Mouse (Mus musculus) right cerebral cortex, postnatal 10 days (tissue): ENCODE measurements around the gene Gm28043.
"Not testable (repeated sequence)": the region's sequence is repeated elsewhere in the genome, so short reads cannot be mapped to it uniquely, and the experiment has no call there.

Experiments used
- DNase-seq, 2 experiments: peaks; one replicate each; pipeline ENCODE4 v3.0.0; 2021; ENCODE audit warnings: low spot score in 2 of 2

Gm28043 gene

DNA sequence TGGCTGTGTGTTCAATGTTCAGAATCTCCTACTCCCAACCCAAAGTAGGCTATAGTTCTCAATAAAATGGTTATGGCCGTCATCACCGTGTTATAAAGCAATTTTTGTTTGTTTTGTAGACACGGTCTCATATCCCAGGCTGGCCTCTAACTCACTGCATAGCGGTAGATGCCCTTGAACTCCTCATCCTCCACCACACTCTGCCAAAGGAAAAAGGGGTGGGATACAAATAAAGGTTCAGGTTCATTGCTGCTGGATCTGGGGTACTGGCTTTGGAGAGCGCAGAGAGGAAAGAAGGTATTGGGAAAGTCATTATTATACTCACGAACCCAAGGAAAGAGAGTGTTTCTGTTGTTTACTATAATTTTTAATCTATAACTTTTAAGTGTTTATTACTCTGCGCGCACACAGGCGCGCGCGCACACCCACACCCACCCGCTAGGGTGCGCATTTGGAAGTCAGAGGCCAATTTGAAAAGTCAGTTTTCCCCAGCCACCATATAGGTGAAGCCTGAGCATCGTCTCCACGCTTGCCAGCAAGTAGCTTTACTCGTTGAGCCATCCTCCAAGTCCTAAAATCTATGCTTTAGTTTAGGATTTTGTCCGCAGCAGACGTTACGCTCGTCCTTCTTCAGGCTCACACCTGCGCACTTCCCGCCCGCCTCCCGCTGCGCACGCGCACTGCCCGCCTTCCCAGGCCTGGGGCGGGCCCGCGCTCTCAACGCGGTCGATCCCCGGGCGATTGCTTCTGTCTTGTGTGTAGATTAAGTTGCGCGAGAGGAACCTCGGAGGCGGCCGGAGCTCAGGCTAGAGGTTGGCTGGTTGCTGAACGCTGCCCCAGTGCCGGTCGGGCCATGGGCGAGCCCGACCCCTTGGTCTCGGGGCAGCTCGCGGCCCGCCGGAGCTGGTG is at the start of gene Gm28043, which contains the start of gene Rnf8:
Gene Gm28043, plus strand, starts transcription at position 762 of the 909 bp plus-strand sequence.
Gene Rnf8, plus strand, starts transcription at position 676 of the 909 bp plus-strand sequence.
- DNase-seq = peak; percentile 96 to 97

DNA sequence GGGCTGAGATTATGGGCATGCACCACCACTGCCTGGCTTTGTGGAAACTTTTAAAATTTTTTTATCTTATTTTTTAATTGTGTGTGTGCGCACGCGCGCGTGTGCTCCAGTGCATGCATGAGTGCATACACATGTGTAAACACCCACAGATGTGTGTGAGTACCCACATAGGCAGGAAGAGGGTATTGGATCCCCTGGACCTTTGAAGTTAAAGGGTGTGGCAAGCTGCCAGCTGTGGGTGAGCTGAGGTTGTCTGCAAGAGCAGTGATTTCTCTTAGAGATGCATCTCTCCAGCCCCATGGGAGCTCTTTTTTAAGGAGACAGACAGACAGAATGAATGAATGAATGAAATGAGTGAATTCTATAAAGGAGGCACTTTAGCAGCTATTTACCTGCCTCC is 49.2 kb upstream of the Gm28043 start:
- no peak for DNase-seq

DNA sequence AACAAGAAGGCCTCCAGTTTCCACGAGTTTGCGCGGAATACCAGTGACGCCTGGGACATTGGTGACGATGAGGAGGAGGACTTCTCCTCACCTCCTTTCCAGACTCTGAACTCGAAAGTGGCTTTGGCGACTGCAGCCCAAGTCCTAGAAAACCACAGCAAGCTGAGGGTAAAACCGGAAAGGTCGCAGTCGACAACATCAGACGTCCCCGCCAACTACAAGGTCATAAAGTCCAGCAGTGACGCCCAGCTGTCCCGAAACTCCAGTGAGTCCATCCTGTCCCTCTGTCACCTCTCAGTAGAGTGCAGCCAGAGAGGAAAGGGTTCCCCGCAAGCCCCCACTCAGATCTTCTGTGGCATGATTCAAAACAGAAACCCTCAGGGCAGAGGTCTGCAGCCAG is 46.2 kb upstream of the Gm28043 start:
- no peak for DNase-seq

DNA sequence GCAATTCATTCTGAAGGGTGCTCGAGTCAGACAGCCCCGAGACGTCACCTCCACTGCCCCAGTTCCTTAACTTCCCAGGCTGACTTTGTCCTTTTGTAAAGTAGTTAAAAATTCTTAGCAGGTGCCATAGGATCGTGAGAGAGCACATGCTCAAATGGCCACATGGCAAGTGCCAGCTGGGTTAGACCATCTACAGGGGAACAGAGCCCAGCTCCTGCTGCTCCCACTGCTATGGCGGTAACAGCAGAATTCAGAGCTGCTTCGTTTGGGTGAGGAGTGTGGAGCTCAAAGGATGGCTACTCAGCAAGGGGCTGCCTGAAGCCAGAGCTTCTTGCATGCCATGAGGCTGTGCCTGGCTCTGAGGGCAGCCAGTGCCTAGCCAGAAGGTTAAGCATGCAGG is 44.8 kb upstream of the Gm28043 start:
- no peak for DNase-seq

DNA sequence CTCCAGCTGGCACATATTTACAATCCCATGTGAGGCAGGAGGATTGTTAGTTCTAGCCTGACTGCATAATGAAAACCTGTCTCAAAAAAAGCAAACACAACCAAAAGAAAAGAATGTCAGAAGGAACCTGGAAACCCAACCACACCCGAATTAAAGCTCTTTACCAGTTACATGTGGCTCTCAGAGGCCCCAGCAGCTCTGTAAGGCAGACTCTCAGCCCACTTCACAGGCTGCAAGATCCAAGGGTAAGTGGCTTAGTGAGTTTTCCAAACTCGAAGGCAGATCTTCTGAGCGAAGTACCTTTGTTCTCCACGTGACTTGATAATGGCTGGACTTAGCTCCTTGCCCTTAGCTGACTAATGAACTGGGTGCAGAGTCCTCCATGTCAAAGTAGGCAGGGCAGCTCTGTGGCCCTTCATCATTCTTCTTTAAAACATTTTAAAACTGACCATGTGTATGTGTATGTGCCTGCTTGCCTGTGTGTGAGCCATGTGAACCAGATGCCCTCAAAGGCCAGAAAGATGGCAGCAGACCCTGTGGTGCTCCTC is 35.0 kb upstream of the Gm28043 start:
- no peak for DNase-seq

DNA sequence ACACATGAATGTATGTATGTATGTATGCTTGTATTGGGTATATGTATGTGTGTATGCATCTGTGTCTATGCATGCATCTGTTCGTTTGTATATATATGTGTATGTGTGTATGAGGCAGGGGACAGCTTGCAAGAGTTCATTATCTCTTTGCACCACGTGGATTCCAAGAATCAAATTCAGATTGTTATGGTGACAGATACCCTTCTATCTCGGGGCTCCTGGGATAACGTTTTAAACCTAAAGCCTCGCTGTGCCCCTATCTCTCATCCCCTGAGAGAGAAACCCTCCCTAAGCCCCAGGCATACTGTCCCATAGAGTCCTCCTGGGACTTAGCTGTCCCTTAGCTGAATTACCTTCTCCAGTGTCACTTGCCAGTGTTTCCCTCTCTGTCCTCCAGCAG is 31.1 kb upstream of the Gm28043 start:
- no peak for DNase-seq

DNA sequence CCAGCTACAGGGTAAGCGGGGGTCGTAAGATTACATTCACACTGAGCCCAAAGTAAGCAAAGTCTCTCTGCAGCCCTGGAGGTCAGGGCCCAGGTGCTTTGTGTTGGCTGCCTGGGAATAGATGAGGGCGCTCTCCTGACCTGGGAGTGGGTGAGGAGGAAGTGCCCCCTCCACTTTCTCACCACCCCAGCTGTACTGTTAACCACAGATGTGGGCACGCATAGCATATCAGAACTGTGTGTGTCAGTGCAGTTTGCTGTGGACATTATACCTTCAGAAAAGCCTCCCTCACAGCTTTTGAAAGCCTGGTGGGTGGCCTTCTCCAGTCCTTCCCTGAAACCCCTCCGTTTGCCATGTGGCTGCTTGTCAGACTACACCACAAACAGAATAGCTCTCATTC is 30.4 kb upstream of the Gm28043 start:
- no peak for DNase-seq

DNA sequence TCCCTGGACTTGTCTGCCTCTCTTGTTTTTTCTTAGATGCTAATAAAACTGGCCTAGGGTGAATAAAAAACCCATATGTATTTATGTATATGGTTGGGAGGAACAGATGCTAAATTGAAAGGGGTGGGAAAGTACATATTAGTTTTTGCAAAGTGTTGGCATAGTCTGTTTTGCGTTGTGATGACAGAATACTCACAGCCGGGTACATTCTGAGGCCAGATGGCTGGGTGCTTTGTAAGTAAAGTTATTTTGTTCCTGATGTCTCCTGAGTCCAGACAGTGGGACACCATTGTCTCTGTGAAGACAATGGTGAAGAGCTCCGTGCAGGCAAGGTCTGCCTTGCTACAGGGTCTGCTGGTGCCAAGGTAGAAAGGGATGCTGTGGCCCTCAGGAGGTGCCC is 29.9 kb upstream of the Gm28043 start:
- no peak for DNase-seq

DNA sequence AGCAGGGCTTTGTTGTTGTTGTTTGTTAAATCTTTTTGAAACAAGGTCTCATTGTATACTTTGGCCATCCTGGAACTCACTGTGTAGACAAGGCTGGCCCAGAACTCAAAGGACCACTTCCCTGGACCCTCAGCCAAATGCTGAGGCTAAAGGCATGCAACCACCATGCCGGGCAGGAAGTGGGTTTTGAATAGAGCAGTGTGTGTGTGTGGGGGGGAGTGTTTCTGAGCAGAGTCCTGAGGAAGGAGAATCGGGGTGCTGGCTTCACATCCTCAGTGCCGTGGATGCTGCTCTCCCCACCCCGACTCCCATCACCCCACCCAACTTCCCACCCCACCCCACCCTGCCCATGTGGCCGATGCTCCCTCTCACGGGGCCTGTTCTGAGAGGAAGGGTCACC is 29.2 kb upstream of the Gm28043 start:
- no peak for DNase-seq

DNA sequence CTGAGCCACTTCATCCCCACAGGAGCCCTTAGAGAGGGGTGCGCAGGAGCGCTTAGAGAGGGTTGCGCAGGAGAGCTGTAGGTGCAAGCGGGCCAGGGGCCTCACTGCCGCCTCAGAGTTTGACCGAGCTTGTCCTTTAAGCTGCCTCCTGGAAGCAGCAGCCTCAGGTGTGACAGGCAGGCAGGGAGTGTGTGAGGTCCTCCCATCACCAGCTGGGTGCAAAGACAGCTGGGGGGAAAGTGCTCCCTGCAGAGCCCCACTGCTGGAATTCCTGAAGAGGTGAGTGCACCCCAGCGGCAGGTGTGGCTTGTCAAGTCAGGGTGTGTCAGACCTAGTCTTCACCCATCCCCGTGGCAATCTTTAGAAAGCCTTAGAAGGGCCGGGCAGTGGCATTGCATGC is 27.8 kb upstream of the Gm28043 start:
- DNase-seq = no peak

DNA sequence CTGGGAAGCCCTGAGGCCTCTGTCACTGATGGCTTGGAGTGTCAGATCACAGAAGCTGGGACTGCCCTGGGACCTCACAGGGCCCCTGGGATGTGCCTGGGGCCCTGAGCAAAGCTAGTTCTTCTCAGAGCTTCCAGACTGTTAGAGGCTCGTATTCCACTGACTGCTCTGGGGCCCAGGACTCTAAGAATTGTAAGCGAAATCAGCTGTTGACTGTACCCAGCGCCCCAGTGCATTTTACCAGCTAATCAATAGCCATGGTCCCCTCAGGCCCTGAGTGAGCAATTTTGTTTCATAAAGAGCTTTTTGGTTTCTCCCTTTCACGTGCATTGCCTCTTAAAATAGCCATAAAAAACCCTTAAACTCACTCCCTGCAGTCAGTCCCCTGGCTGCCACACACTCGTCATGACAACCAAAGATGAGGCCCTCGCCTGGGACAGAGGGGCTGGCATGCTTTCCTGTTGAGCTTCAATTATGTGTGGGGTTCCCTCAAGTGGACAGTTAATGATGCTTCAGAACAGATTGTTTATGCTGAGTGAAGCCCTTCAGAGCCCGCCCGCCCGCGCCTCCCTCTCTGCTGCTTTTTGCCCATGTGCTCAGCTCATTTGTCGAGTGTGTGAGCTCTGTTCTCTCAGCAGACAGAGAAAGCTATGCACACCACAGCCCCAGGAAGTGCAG is 25.3 kb upstream of the Gm28043 start:
- peak; percentile 43 to 50 for DNase-seq

DNA sequence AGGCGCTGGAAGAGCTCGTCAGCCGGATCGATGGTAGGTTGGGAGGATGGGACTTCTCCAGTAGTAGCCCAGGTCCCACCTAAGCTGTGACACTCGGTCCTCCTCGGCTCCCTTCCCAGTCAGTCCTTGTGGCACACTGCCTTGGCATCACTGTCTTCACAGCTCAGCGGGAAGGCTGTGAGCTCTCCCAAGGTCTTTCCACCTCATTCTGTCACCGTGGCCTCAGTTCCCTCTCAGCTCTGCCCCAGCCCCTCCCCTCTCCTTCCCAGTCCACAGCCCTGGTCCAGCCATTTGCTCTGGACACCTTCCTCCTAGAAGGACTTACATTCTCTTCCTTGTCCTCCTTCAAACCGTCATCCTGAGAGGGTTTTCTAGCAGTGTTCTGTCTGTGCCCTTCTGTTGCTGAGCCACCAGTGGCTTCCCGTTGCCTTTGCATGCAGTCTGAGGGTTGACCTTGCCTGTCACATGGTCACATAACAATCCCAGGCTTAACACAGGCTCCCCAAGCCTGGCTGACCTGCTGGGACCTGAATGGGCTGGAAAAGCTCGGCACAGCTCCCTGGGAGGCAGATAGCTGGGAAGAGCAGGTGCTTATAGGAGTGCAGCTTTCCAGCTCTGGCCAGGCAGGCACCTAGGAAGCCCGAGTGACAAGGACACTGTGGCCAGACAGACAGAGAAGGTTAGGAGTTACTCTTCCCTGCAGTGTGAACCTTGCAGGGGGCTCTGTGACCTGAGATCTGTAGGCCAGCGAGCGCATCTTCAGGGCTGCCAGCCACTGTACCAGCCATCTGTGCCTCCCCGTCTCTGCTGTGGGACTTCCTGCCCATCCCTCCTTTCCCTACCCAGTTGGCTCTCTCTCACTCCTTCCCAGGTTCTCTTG is 18.5 kb upstream of the Gm28043 start:
- DNase-seq = no peak

DNA sequence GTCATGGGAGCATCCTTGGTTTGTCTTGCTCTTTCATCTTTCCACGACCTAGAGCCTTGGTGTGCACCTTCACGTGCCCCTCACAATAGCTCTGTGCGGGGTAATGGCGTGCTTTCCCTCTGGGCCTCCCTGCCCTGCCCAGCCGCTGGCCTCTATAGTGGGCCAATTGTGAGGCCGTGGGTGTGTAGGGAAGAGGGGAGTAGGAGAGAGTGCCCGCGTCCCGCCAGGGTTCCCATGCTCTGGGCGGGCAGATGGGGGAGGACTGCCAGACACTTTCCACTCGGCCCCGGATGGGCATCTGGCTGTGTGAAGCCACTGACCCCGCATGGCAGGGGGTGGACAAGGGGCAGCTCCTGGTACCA is 17.9 kb upstream of the Gm28043 start:
- DNase-seq = no peak

DNA sequence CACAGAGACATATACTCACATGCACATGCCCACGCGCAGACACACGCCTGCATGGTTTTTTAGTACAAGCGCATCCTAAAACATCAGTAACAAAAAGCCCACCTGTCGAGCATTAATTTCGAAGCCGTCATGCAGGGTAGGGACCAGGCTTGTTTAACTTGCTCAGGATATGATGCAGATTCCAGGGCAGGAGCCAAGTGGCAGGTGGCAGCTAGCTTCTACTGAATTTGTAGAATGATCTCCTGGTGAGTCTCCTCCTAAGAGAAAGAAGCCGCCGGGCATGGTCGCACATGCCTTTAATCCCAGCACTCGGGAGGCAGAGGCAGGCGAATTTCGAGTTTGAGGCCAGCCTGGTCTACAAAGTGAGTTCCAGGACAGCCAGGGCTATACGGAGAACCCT is 15.6 kb upstream of the Gm28043 start:
- DNase-seq = no peak

DNA sequence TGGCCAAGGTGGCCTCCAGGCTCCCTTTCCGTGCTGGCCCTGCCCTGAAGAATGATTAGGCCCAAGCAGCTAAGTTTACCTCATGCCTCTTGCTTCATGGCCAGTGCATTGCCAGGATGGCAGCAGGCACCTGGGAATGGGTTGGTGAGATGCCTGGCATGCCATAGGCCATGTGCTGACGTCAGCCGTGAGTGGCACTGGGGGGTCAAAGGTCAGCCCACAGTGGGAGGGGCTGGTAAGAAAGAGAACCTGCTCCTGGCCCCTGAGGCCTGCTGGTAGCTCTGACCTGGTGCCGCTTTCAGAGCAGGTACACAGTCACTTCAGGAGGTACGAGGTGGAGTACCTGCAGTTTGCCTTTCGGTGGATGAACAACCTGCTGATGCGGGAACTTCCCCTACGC is 15.1 kb upstream of the Gm28043 start:
- no peak for DNase-seq

DNA sequence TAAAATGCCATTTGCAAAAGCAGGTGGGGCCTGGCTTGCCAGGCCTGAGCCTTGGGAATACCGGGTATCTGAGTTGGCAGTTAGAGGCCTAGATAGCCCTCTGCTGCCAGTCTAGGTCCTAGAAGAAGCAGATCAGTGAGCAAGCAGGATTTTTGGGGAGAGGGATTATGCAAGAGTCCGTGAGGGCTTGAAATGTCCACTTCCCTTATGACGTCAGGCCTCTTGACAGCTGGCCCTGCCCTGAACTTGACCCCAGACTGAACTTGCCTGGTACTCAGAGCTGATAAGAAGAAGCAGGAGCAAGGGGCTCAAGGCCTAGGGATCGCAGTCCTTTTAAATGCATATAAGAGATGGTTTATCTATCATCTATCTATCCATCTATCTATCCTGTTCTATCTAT is 13.3 kb upstream of the Gm28043 start:
- no peak for DNase-seq

DNA sequence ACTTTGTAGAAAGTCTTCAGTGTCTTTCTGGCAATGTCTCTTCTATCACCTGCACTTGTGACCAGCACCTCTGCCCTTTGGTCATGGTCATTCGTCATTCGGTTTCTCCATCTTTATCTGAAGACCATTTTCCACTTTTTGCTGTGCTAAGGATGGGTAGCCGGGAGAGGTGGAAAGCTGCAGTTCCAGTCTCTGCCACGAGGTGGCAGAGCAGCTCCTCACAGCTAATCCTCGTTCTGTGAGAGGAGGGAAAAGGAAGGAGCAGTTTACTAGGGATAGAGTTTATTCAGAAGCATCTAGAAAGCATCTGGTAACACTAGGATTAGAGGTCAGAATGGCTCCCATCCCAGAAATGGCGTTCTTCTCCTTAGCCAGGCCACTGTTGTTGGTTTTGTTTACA is 11.4 kb upstream of the Gm28043 start:
- DNase-seq = peak; percentile 82 to 90

DNA sequence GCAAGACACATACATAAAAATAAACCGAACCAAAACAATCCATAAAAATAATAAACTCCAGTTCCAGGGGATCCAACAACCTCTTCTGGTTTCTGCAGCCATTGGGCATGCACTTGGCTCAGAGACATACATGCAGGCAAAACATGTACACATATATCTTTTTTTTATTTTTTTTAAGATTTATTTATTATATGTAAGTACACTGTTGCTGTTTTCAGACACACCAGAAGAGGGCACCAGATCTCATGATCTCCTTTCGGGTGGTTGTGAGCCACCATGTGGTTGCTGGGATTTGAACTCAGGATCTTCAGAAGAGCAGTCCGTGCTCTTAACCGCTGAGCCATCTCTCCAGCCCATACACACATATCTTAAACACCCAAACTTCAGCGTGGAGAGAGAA is 1.2 kb upstream of the Gm28043 start:
- DNase-seq = not testable (repeated sequence)

DNA sequence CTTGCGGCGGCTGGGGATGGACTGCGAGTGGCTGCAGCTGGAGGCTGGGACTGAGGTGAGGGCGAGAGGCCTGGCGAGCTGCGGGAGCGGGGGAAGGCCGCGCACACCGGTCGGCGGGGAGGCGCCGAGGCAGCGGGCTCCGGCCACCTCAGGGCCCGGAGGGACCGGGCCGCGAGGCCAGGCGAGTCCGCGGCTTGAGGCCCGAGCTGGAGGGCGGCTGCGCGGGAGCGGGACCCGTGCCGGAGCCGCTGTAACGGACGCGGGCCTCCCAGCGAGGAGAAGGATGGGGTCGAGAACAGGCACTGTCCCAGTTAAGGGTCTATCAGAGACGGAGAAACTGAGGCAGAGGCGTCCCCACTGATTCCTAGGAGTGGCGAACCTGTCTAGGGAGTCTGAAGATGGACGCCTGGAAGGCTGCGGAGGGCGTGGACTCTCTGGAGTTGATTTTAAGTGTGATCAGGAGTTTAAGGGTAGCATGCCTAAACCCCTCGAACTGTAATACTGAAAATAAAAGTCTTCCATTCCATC is 412 bp downstream of the Gm28043 start:
- no peak for DNase-seq

DNA sequence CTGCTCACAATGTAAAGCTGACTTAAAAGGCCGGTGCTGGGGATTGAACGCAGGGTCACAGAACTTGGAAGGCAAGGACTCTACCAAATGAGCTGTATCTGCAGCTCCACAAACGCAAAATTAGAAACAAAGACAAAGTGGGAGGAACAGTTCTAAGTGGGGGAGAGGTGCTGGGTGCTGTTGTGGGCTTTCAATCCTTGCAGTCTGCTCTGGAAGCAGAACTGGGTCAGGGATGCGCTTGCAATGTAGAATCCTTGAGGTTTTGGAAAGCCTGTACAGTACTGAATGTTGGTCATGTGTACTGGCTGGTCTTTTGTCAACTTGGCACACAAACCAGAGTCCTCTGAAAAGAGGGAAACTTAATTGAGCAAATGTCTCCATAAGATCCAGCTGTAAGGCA is 940 bp downstream of the Gm28043 start:
- DNase-seq = no peak

DNA sequence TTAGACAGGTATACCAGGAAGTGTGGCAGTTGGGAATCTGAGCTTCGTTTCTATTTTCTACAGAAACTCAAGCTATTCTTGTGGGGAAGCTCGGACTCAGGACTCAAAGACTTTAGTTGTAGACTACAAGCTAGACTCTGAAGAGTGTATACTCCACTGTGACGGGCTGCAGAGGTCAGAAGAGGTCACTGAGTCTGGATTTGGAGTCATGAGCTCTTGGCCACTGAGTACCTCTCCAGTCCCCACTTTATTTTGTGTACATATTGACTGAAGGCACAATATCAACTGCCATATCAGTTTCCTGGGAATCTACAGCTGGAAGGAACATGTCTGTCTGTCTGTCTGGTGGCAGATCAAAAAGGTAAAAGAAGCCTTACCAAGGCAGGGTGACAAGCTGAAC is 4.6 kb downstream of the Gm28043 start:
- no peak for DNase-seq

DNA sequence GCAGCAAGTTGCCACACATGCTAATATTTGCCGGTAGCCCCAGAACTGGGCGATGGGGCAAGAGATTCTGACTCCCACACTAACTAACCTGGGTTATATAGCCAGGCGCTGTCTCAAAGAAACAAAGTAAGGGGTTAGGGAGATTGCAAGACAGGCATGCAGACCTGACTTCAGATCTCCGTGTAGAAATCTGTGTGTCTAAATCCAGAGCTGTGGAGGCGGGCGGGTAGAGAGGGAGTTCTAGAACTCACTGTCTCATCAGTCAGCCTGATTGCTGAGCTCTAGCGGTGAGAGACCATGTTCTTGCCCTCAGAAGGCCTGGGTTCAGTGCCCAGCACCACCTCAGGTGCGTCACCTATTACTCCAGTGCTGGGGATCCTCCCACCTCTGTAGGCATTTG is 8.8 kb downstream of the Gm28043 start:
- no peak for DNase-seq
